Mouse (Mus musculus): ENCODE results near the gene Hdac1. TPM values are rescaled to one million over a fixed set of nuclear protein-coding genes. Genes with fewer than 3 reads are reported as not detected.

Hdac1 gene
- 159 TPM for polyA plus RNA-seq (2017; shearing (Covaris generic))

GRCm38 (mm10) chr4:129542592-129543141 is at the start of gene Hdac1:
TSS of gene Hdac1 (minus strand) at chr4:129542713.

GRCm38 (mm10) chr4:129578466-129578865 is 36.0 kb upstream of the Hdac1 start, which contains the start of gene Fam167b:
TSS of gene Fam167b (minus strand) at chr4:129578549.

GRCm38 (mm10) chr4:129573430-129573829 is 30.9 kb upstream of the Hdac1 start, which contains the start of gene Lck:
TSS of gene Lck (minus strand) at chr4:129573641.

GRCm38 (mm10) chr4:129513086-129513767 is 29.3 kb downstream of the Hdac1 start, which contains the start of gene Marcksl1:
TSS of gene Marcksl1 (plus strand) at chr4:129513581.

GRCm38 (mm10) chr4:129490972-129491880 is 51.3 kb downstream of the Hdac1 start, which contains the start of the genes Tssk3 and Fam229a:
TSS of gene Tssk3 (minus strand) at chr4:129491022.
TSS of gene Fam229a (plus strand) at chr4:129491190.

Other genes with a start within 250 kb of the Hdac1 start
- gene Rbbp4, start 207.3 kb downstream of the Hdac1 start, polyA plus RNA-seq (2017; shearing (Covaris generic)), result 255 TPM
- 29.9 TPM for gene Zbtb8os, start 207.0 kb downstream of the Hdac1 start, polyA plus RNA-seq (2017; shearing (Covaris generic))
- gene Zbtb8a, start 164.6 kb downstream of the Hdac1 start, polyA plus RNA-seq (2017; shearing (Covaris generic)), result 4.0 TPM
- not detected for gene Zbtb8b, start 101.9 kb downstream of the Hdac1 start, polyA plus RNA-seq (2017; shearing (Covaris generic))
- 83.6 TPM for gene Bsdc1, start 81.1 kb downstream of the Hdac1 start, polyA plus RNA-seq (2017; shearing (Covaris generic))
- gene Tssk3, start 51.7 kb downstream of the Hdac1 start, polyA plus RNA-seq (2017; shearing (Covaris generic)), result not detected
- gene Fam229a, start 51.5 kb downstream of the Hdac1 start, polyA plus RNA-seq (2017; shearing (Covaris generic)), result not detected
- 39.8 TPM for gene Marcksl1, start 29.1 kb downstream of the Hdac1 start, polyA plus RNA-seq (2017; shearing (Covaris generic))
- gene Lck, start 30.9 kb upstream of the Hdac1 start, polyA plus RNA-seq (2017; shearing (Covaris generic)), result 1,404 TPM
- gene Fam167b, start 35.8 kb upstream of the Hdac1 start, polyA plus RNA-seq (2017; shearing (Covaris generic)), result not detected
- 188 TPM for gene Eif3i, start 57.9 kb upstream of the Hdac1 start, polyA plus RNA-seq (2017; shearing (Covaris generic))
- gene Tmem234, start 58.0 kb upstream of the Hdac1 start, polyA plus RNA-seq (2017; shearing (Covaris generic)), result 158 TPM
- 1.2 TPM for gene Dcdc2b, start 71.5 kb upstream of the Hdac1 start, polyA plus RNA-seq (2017; shearing (Covaris generic))
- gene Iqcc, start 76.4 kb upstream of the Hdac1 start, polyA plus RNA-seq (2017; shearing (Covaris generic)), result 22.2 TPM
- 15.7 TPM for gene Ccdc28b, start 81.2 kb upstream of the Hdac1 start, polyA plus RNA-seq (2017; shearing (Covaris generic))
- 70.1 TPM for gene Txlna, start 98.4 kb upstream of the Hdac1 start, polyA plus RNA-seq (2017; shearing (Covaris generic))
- 24.0 TPM for gene Kpna6, start 130.1 kb upstream of the Hdac1 start, polyA plus RNA-seq (2017; shearing (Covaris generic))
- 12.6 TPM for gene Tmem39b, start 154.1 kb upstream of the Hdac1 start, polyA plus RNA-seq (2017; shearing (Covaris generic))
- gene Khdrbs1, start 199.6 kb upstream of the Hdac1 start, polyA plus RNA-seq (2017; shearing (Covaris generic)), result 152 TPM